19 mouse cellular contexts compared by ENCODE assay signal in the genomic region with DNA sequence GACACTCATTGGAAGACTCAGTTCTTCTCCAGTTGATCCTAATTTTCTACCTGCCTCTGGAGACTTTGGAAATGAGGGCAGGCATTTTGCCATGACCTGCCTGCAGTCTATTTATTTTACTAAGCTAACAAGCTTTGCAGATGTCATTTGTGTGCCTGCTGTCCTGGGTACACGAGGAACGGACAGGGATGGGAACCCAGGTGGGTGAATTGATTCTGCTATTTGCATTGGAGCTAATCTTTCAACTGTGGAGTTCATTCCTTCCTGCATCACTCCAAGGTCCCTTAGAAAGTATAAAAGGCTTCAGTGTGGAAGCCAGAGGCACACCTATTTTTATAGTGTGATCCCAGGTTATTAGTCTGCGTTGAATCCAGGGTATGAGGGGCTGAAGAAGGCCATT.
"Had no signal": no experiment of that assay in that cellular context is flagged by ENCODE, and none has a peak within 500 bp of the region (broad histone marks: within the 10 kb centered on the region; RNA-seq: fewer than 3 reads in every experiment).

No protein-coding gene starts in this region.

- H3K27ac ChIP-seq: kidney, postnatal 0 days; layer of hippocampus, adult 2 months; limb, embryonic 10.5 days; limb, embryonic 13.5 days; liver, embryonic 13.5 days; lung, embryonic 15.5 days; midbrain, embryonic 10.5 days; neural tube, embryonic 12.5 days; neural tube, embryonic 15.5 days had no signal

- H3K4me3 ChIP-seq: layer of hippocampus, adult 2 months; limb, embryonic 10.5 days; limb, embryonic 13.5 days; liver, embryonic 13.5 days; lung, embryonic 15.5 days; megakaryocyte, embryonic 14.5 days; midbrain, embryonic 10.5 days; neural tube, embryonic 12.5 days; neural tube, embryonic 15.5 days had no signal

- H3K27me3 ChIP-seq: neural tube, embryonic 12.5 days; neural tube, embryonic 15.5 days had no signal

- H3K9ac ChIP-seq: limb, embryonic 13.5 days; liver, embryonic 13.5 days; lung, embryonic 15.5 days; neural tube, embryonic 12.5 days; neural tube, embryonic 15.5 days had no signal

- H3K4me1 ChIP-seq: liver, embryonic 13.5 days; lung, embryonic 15.5 days; megakaryocyte, embryonic 14.5 days had no signal

- H3K9me3 ChIP-seq: limb, embryonic 10.5 days; limb, embryonic 13.5 days; liver, embryonic 13.5 days; lung, embryonic 15.5 days; megakaryocyte, embryonic 14.5 days; midbrain, embryonic 10.5 days; neural tube, embryonic 12.5 days; neural tube, embryonic 15.5 days had no signal

- H3K4me2 ChIP-seq: limb, embryonic 13.5 days; liver, embryonic 13.5 days; lung, embryonic 15.5 days; neural tube, embryonic 12.5 days; neural tube, embryonic 15.5 days had no signal

- H3K36me3 ChIP-seq: limb, embryonic 10.5 days; limb, embryonic 13.5 days; liver, embryonic 13.5 days; lung, embryonic 15.5 days; midbrain, embryonic 10.5 days; neural tube, embryonic 12.5 days; neural tube, embryonic 15.5 days had no signal

- DNase-seq: kidney, adult 2 months; kidney, postnatal 25 days; layer of hippocampus, adult 9-11 months; liver, embryonic 13.5 days; lung, adult 18-20 months; lung, postnatal 10 days; lung, postnatal 36 days; midbrain, embryonic 14.5 days; thymus, adult 18-20 months; thymus, postnatal 36 days had no signal
